Mouse (Mus musculus): Measurements from ENCODE around the gene Cdh9. TPM values are rescaled to one million over a fixed set of nuclear protein-coding genes. Genes with fewer than 3 reads are reported as not detected.

The Cdh9 gene
- total and polyA plus RNA-seq, 3 experiments: not detected

DNA sequence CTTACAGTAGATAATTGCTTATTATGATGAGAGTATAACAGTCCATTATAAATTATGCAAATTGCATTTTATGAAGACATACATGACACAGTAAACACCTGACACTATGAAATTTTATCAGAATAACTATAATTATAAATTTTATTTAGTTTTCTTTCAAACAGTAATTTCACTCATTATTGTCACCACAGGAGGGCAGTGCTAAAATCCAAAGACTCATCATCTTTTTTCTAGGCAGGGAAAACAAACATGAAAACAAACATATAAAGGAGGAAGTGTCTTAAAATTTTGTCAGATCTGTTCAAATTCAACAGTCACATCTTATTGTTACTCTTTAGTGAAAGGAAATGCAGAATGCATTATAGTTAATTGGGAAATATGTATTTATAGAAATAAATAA lies 72.7 kb downstream of the Cdh9 start:
- Histone ChIP-seq H3K9me3 (replicated peaks; ENCODE audit: insufficient read depth, low read length) (no peaks in the 10 kb centered on the region), H3K4me1 (ENCODE audit: control insufficient read depth in 1 of 2, insufficient read depth in 2 of 2, low read length in 2 of 2) (no peaks in the 10 kb centered on the region), H3K9ac (ENCODE audit: control insufficient read depth, low read depth, low read length, poor library complexity, severe bottlenecking) (no peak overlapping the region), H3K36me3 (ENCODE audit: control insufficient read depth in 1 of 2, insufficient read depth in 2 of 2, low read length in 2 of 2) (peaks cover 0 to 3% of the 10 kb centered on the region in 2 experiments; a peak in 1 of 4 replicates), H3K4me3 (ENCODE audit: control insufficient read depth in 1 of 2, insufficient read depth in 1 of 2, low read depth in 2 of 2, low read length in 2 of 2) (no peak overlapping the region), H3K27me3 (ENCODE audit: control insufficient read depth in 1 of 2, insufficient read depth in 2 of 2, low read length in 2 of 2) (no peaks in the 10 kb centered on the region), H3K27ac (ENCODE audit: control insufficient read depth, low read depth, low read length) (no peak overlapping the region), H3K79me2 (ENCODE audit: control insufficient read depth, insufficient read depth, low read length, poor library complexity) (no peaks in the 10 kb centered on the region)
- peak; percentile 32 for DNase-seq (ENCODE audit: low read depth, low spot score)
- no peak for TF ChIP-seq USF1 (IDR thresholded peaks at IDR 0.05; ENCODE audit: low read depth, low read length)
- TF ChIP-seq MXI1 (IDR thresholded peaks at IDR 0.05; ENCODE audit: low read depth, low read length): no peak
- peak; percentile 56 for TF ChIP-seq SMC3 (IDR thresholded peaks at IDR 0.05; ENCODE audit: low read depth, low read length)
- no peak for TF ChIP-seq USF2 (IDR thresholded peaks at IDR 0.05; ENCODE audit: borderline replicate concordance in 1 of 2, insufficient read depth in 1 of 2, low read depth in 1 of 2, low read length in 2 of 2)
- peak in 1 of 3 experiments; percentile 33; a peak in 1 of 6 replicates for TF ChIP-seq CTCF (IDR thresholded peaks at IDR 0.05 in 2 of 3, conservative IDR thresholded peaks at IDR 0.05 in 1 of 3; ENCODE audit: control insufficient read depth in 1 of 3, insufficient read depth in 1 of 3, low read depth in 2 of 3, low read length in 3 of 3, poor library complexity in 1 of 3, severe bottlenecking in 1 of 3)
- no peak for TF ChIP-seq NRF1 (IDR thresholded peaks at IDR 0.05; ENCODE audit: insufficient read depth, low read depth, low read length, poor library complexity, severe bottlenecking)
- no peak for TF ChIP-seq CHD1 (IDR thresholded peaks at IDR 0.05; ENCODE audit: low read depth, low read length)
- TF ChIP-seq MAZ (IDR thresholded peaks at IDR 0.05; ENCODE audit: low read depth, low read length): no peak
- no peak for TF ChIP-seq ZMIZ1 (IDR thresholded peaks at IDR 0.05; ENCODE audit: low read depth, low read length)
- no peak for TF ChIP-seq POLR2A (IDR thresholded peaks at IDR 0.05; ENCODE audit: control insufficient read depth in 1 of 2, insufficient read depth in 1 of 2, low read depth in 1 of 2, low read length in 2 of 2, poor library complexity in 1 of 2)
- no peak for TF ChIP-seq HCFC1 (IDR thresholded peaks at IDR 0.05; ENCODE audit: low read depth, low read length)
- no peak for TF ChIP-seq MAFK (IDR thresholded peaks at IDR 0.05; ENCODE audit: borderline replicate concordance, low read depth, low read length)
- TF ChIP-seq MEF2A (IDR thresholded peaks at IDR 0.05; ENCODE audit: extremely low read depth, insufficient replicate concordance, low read depth, low read length, poor library complexity, severe bottlenecking): no peak
- TF ChIP-seq GABPA (IDR thresholded peaks at IDR 0.05; ENCODE audit: low read depth, low read length): no peak
- no peak for TF ChIP-seq POLR2AphosphoS5 (IDR thresholded peaks at IDR 0.05; ENCODE audit: borderline replicate concordance, low read depth, low read length)
- peak; percentile 47 for TF ChIP-seq RAD21 (IDR thresholded peaks at IDR 0.05; ENCODE audit: low read depth, low read length)
- peak; percentile 7; the same call in 1 of the 2 replicates for TF ChIP-seq ZC3H11A (IDR thresholded peaks at IDR 0.05; ENCODE audit: low read depth, low read length)
- no peak for TF ChIP-seq NELFE (IDR thresholded peaks at IDR 0.05; ENCODE audit: low read depth, low read length)
- no peak for TF ChIP-seq KAT2A (conservative IDR thresholded peaks at IDR 0.05; ENCODE audit: low read depth, low read length)
- TF ChIP-seq POLR2AphosphoS2 (IDR thresholded peaks at IDR 0.05; ENCODE audit: low read length): no peak

- no peak overlapping the region for H3K9ac ChIP-seq (ENCODE audit: control insufficient read depth, low read depth, low read length, poor library complexity, severe bottlenecking)
- no peak for TF ChIP-seq NELFE (IDR thresholded peaks at IDR 0.05; ENCODE audit: low read depth, low read length)
- no peak for TF ChIP-seq MYC (IDR thresholded peaks at IDR 0.05; ENCODE audit: low read depth, low read length)
- TF ChIP-seq ZC3H11A (IDR thresholded peaks at IDR 0.05; ENCODE audit: low read depth, low read length): peak; percentile 50; the same call in 1 of the 2 replicates
- peak; percentile 65 for TF ChIP-seq SMC3 (IDR thresholded peaks at IDR 0.05; ENCODE audit: low read depth, low read length)
- peak; percentile 15 to 59 (median 35); a peak in 4 of 6 replicates for TF ChIP-seq CTCF (IDR thresholded peaks at IDR 0.05 in 2 of 3, conservative IDR thresholded peaks at IDR 0.05 in 1 of 3; ENCODE audit: control insufficient read depth in 1 of 3, insufficient read depth in 1 of 3, low read depth in 2 of 3, low read length in 3 of 3, poor library complexity in 1 of 3, severe bottlenecking in 1 of 3)
- peak; percentile 64 for TF ChIP-seq RAD21 (IDR thresholded peaks at IDR 0.05; ENCODE audit: low read depth, low read length)
- peak; percentile 61 for DNase-seq (ENCODE audit: low read depth, low spot score)
- no peaks in the 10 kb centered on the region for H3K27me3 ChIP-seq (ENCODE audit: control insufficient read depth in 1 of 2, insufficient read depth in 2 of 2, low read length in 2 of 2)
- H3K9me3 ChIP-seq (replicated peaks; ENCODE audit: insufficient read depth, low read length): no peaks in the 10 kb centered on the region
- no peak overlapping the region for H3K27ac ChIP-seq (ENCODE audit: control insufficient read depth, low read depth, low read length)
- no peaks in the 10 kb centered on the region for H3K4me1 ChIP-seq (ENCODE audit: control insufficient read depth in 1 of 2, insufficient read depth in 2 of 2, low read length in 2 of 2)
- no peak overlapping the region for H3K4me3 ChIP-seq (ENCODE audit: control insufficient read depth in 1 of 2, insufficient read depth in 1 of 2, low read depth in 2 of 2, low read length in 2 of 2)
- H3K36me3 ChIP-seq (ENCODE audit: control insufficient read depth in 1 of 2, insufficient read depth in 2 of 2, low read length in 2 of 2): peaks cover 0 to 4% of the 10 kb centered on the region in 2 experiments; a peak in 2 of 4 replicates
- H3K79me2 ChIP-seq (ENCODE audit: control insufficient read depth, insufficient read depth, low read length, poor library complexity): no peaks in the 10 kb centered on the region
These were observed 82.2 kb downstream of the Cdh9 start for GRCm38 (mm10) chr15:16810787-16811186.

Measured in MEL (cell line).